Mouse (Mus musculus) layer of hippocampus, adult 9-10 months (tissue): ENCODE data around the gene Id2.

Experiments used
- DNase-seq: peaks from one replicate; pipeline ENCODE4 v3.0.0; 2022; ENCODE audit warnings: low spot score

Id2 gene

GRCm38 (mm10) chr12:25083260-25084178, 13.4 kb downstream of the Id2 start:
- no peak for DNase-seq

DNA sequence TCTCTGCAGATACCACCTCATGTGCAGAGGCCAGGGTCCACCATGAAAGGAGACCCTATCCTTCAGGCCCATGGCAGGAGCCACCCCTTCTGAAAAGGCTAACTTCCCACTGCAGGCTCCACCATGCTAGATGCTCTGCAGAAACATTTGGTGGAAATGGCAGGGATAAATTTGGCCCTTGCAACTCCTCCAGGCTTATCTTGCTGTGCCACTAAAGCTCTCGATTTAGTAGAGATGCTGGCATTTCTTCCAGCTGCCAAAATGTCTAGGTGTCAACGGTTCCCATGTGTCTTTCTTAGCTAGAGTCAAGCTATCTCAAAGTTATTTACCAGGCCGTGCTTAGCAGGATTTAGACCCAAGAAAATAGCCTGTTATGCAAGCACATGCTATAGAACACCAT, 22.6 kb downstream of the Id2 start:
- no peak for DNase-seq

DNA sequence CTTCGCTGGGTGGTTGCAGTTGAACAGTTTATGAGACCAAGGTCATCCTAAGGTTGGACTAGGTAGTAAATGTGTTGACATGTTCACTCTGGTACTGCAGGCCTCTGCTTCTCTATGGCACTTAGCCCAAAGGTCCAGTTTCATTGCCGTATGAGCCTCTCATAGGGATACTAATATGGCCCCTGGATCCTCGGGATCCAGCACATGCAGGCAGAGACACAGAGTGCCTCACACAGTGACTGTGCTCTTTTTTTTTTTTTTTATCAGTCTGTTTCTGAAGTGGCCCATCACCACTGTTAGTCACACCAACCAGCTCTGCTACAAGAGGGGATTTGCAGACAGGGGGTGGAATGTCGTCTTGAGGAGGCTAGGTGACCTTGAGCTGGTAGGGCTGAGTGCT, 23.6 kb downstream of the Id2 start:
- no peak for DNase-seq

DNA sequence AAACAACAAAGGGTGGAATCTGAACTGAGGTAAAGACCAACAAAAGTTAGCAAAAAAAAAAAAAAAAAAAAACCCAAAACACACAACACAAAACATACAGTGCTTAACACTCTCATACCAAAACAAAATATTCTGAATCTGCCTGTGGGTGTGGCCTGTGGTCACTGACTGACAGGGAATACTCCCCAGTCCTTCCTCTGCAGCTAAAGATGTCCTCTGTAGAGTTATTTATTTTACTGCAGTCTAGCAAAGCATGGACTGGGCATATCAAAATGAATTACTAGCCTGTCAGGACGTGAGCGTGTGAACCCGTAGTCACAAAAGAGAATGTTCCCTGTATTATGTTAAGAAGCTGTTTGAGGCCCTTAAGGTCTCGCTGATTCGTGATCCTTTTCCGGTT, 34.7 kb downstream of the Id2 start:
- no peak for DNase-seq

DNA sequence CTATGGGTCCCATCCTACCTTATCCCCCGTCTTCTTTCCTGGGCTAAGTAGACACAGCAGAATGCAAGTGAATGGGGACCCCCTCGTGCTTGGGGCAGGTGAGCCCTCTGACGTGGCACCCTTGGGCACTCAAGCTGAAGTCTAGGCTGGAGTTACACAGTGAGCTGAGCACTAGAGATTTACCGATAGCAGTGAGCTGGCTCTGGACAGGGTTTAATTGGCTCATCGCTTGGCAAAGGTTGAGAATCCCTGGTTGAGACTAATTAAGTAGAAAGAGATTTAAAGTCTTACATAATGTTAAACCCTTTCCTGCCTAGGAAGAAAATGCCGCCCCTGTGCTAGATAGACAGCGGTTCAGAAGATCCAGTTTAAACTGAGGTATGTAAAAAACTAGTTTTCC, 36.0 kb downstream of the Id2 start:
- DNase-seq, result no peak

- DNase-seq, result no peak
These were observed 37.3 kb downstream of the Id2 start for GRCm38 (mm10) chr12:25059487-25060200.

DNA sequence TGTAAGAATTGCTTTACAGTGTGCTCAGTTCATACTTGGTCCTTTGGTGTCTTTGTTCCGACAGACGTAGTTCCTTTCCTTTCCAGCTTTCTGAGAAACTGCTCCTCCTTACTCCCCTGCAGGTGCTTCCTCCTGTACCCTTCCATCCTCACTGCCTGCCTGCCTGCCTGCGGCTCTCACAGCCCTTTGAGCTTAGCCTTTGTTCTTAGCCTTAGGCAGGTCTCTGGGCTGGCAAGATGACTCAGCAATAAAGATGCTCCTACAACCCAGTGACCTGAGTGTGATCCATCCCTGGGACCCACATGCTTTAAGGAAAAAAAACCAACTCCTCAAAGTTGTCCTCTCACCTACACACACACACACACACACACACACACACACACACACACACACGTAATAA, 42.0 kb downstream of the Id2 start:
- DNase-seq, result no peak

DNA sequence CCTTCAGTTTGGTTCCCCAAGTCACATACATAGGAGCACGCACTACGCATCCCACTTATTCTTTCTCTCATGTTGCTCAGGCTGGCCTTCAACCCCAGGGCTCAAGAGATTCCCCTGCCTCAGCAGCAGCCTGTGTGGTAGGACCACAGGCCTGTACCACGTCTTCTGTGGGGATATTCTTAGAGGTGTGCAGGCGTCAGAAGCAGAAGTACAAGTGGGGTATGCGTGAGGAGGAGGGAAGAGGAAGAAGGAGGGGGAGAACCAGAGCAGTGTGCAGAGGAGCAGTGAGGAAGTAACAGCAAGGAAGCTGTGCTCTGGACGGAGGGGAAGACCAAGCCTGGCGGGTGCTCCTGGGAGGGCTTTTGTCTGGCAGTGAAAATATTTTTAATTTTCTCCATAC, 42.4 kb downstream of the Id2 start:
- DNase-seq, result no peak

DNA sequence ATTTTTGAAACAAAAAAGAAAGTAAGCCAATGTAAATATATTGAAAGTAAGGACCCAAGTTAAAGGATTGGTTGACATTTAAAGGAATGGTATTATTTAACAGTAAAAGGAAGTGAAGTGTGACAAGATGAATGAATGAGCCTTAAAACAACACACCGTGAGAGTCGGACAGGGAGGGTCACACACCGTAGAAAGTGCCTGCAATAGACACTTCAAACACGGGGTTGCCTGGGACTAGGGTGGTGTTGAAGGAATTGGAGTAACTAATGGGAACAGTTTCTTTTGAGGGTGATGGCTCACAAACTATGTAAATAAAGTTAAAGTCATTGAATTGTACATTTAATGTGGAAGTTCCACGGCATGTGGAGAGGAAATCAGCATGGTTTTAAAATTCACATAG, 47.7 kb downstream of the Id2 start:
- no peak for DNase-seq

- DNase-seq, result no peak
These were observed 52.4 kb downstream of the Id2 start for GRCm38 (mm10) chr12:25044579-25044978.

GRCm38 (mm10) chr12:25044056-25044455, 52.9 kb downstream of the Id2 start:
- no peak for DNase-seq
